Mouse (Mus musculus): Measurements from ENCODE around the gene Ncapd2.

- TF ChIP-seq CTCF (IDR thresholded peaks at IDR 0.05; ENCODE audit: low read depth) (no peak), EP300 (IDR thresholded peaks at IDR 0.05; ENCODE audit: low read depth) (no peak)
Measured at GRCm38 (mm10) chr6:125217899-125218298, 26.4 kb upstream of the Ncapd2 start.

Measured in liver, postnatal 0 days (tissue).